Mouse (Mus musculus): ENCODE measurements around the gene Esyt1. TPM values are rescaled to one million over a fixed set of nuclear protein-coding genes. Genes with fewer than 3 reads are reported as not detected.
"Not testable (repeated sequence)": the region's sequence is repeated elsewhere in the genome, so short reads cannot be mapped to it uniquely, and the experiment has no call there.

Gene Esyt1
- total RNA-seq (2021), result 10 to 100 TPM; 12.3 to 15.3 TPM
- long read RNA-seq, experiment 1, transcript Esyt1-201 (31 exons, 3,981 nt), result major isoform, 14 of 14 reads
- long read RNA-seq, experiment 1, partial matches to known transcripts, result 0 of 14 reads
- long read RNA-seq, experiment 1, other reads (novel, unspliced or antisense), result 0 of 14 reads
- long read RNA-seq, experiment 2, transcript Esyt1-201 (31 exons, 3,981 nt), result major isoform, 13 of 19 reads
- long read RNA-seq, experiment 2, partial matches to known transcripts, result 5 of 19 reads
- long read RNA-seq, experiment 2, other reads (novel, unspliced or antisense), result 1 of 19 reads

DNA sequence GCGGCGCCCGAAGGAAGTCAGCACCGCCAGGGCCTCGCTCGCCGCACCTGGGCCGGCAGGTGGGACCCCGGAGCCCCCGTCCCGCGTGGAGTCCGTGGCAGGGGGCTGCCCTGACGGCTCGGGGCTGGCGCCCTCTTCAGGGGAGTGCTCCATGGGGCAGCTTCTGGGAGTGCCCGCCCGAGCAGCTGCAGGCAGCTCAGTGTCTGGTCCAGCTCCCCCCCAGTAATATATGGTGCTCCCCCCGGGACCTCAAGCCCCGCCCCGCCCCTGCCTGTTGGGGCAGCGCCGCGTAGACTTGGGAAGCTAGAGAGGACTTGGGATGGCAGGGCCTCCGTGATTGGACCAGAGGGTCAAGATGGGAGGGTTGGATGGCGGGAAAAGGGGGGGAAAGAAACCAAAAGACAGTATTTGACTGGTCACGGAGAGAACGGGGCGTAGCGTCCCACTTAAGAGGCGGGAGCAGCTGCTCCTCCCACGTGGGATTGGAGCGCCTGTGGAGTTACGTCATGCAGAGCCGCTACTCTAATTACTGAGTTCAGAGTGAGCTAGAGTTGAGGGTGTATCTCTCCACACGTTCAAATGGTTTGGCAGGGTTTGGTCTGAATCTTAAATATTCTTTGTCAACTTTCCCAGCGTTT, at the start of gene Esyt1:
Esyt1 (minus strand) TSS at position 201 of the 638 bp plus-strand sequence.
- peak; percentile 98 for DNase-seq (ENCODE audit: low spot score)

DNA sequence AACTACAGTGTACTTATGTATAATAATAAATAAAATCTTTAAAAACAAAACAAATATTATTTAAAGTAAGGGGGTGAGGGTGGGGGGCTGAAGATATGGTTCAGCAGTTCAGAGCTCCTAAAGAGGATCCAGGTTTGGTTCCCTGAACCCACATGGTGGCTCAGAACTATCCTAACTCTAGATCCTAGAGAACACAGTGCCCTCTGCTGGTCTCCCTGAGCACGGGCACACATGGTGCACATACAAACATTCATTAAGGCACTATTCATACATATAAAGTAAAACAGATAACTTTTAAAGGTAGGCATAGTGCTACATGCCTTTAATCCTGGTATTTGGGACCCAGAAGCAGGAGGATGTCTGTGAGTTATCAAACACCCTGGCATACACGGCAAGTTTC, 49.4 kb upstream of the Esyt1 start:
- no peak for DNase-seq (ENCODE audit: low spot score)

DNA sequence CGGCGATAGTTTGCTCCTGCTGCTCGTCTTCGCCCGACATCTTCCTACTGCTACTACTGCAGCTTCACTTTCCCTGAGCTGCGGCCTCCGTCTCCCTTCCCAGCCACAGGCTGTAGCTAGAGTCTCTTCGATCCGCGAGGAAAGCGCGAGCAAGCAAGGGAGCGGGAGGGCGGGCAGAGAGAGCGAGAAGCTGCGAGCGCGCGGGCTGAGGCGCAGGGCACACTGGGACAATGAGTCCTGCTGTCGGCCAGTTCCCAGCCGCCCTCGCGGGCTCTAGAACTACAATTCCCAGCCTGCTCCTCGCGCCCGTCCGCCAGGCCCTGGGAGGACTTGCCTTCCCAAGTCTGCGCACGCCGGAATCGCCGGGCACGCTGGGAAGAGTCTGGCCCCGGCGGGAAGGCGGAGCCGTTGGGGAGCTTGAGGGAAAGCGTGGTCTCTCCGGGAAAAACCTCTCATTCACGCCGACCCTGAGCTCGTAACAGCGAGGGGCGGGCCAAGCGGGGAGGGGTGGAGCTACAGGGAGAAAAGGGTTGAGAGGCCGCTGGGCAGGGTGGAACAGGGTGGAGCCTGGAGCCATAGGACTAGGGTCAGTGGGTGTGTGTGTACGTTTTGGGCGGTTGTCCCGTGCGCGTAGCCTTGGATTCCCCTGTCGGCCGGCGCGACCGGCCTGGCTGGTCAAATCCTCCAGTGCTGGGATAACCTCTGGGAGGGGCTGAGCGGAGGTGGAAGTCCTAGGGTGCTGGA, 40.3 kb upstream of the Esyt1 start, which contains the start of gene Pa2g4:
Pa2g4 (minus strand) TSS at position 200 of the 744 bp plus-strand sequence.
- peak; percentile 98 for DNase-seq (ENCODE audit: low spot score)

DNA sequence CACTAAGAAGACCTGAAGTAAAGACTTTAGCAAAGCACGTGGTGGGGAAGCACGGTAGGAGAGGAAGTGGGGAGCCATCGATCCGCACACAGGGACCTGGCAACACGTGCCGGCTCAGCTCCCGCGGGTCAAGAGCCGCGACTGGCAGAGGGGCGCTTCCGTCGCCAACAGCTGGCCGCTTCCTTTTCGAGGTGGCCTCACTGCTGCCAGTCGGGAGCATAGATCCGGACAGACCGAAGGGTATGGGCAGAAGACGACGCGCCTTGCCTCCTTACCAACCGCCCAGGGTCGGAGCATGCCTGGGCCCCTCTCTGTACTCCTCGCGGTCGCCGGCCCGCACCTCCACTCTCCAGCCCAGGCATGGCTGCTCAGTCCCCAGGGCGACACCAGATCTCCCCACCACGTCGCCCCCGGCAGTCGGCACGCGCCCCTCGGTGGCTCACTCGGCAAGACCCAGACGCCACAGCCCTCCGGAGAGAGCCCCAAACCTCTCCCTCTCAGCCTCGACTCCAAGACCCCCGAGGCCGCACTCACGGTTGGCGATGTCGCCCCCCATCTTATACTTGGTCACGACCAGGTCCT, 39.6 kb upstream of the Esyt1 start:
- DNase-seq (ENCODE audit: low spot score), result no peak

DNA sequence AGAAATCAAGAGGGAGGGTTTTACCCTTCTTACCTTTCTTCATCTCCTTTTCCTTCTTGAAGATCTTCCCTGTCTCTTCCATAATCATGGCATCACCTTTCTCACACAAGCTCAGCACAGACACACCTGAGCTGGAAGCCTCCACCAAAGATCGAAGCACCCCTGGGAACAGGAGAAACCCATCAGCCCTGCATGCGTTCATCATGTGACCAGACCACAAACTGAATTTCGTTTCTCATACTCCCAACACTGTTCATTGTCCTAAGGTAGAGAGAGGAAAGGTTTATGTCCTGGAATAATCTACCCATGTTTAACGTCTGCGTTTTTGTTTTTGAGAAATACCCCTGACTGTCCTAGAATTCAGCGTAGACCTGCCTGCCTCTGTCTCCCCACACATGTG, 37.9 kb upstream of the Esyt1 start:
- no peak for DNase-seq (ENCODE audit: low spot score)

DNA sequence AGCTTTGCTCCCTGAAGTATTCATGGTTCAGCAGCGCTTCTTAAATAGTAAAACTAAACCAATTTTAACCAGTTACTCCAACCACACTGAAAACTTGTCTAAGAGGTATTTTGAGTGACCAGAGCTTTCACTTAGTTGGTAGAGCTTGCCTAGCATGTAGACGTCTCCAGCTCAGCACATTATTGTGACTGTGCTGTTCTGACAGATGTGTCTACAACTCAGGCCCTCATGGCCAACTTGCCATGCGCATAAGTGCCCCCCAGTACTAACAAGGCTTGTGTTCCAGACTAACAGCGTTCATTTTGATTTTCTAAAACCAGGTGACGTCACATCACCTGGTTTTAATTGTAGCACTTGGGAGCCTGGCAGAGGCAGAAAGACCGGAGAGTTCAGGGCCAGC, 31.3 kb upstream of the Esyt1 start:
- no peak for DNase-seq (ENCODE audit: low spot score)

DNA sequence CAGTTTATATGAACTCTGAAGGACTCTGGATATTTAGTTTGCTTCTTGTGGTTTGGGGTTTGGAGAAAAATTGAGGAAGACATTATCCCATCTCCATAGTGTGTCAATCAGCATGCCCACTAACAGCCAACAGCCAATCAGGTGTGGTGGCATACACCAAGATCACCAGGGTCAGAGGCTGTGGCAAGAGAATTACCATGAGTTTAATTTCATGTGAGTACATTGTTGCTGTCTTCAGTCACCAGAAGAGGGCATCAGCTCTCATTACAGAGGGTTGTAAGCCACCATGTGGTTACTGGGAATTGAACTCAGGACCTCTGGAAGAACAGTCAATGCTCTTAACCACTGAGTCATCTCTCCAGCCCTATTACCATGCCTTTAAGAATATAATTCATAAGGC, 30.6 kb upstream of the Esyt1 start:
- DNase-seq (ENCODE audit: low spot score), result no peak

DNA sequence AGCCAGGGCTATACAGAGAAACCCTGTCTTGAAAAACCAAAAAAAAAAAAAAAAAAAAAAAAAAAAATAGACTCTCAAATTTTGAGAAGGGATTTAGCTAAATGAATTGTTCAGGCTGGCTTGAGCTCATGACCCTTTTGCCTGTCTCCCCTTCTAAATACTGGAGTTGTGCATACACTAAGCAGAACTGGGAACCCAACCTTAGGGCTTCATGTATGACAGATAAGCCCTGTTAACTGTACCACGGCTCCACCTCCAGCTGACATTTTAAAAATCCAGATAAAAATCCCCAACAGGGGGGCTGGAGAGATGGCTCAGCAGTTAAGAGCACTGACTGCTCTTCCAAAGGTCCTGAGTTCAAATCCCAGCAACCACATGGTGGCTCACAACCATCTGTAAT, 29.9 kb upstream of the Esyt1 start:
- DNase-seq (ENCODE audit: low spot score), result not testable (repeated sequence)

DNA sequence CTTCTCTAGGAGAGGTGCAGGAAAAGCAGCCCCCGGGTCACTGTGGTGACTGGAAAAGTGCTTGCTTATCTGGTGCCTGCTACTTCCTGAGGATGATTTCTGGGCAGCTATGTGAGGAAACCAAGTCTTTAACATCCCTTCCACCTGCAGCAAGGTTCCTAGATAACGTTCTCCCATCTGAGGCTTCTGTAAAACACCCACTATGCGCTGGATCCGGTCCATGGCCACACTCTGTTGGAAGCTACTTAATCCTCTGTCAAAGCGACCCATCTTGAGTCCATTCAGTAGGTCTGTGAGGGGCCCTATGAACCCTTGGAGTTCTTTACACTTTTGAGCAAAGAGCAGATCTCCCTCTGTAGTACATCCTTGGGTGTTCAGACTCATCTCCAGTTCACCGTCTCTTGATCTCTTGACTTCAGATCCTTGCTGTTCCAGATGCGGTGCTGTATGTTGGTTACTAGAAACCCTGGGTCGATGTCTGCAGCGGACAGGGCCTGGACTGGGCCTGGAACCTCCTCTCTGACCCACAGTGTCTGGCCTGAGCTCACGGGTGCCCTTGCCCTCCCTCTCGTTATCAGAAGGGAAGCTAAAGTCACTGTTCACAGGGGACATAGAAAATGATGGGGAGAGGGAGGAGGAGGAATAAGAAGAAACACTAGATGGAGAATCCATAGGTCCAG, 24.6 kb upstream of the Esyt1 start:
- DNase-seq (ENCODE audit: low spot score), result not testable (repeated sequence)

DNA sequence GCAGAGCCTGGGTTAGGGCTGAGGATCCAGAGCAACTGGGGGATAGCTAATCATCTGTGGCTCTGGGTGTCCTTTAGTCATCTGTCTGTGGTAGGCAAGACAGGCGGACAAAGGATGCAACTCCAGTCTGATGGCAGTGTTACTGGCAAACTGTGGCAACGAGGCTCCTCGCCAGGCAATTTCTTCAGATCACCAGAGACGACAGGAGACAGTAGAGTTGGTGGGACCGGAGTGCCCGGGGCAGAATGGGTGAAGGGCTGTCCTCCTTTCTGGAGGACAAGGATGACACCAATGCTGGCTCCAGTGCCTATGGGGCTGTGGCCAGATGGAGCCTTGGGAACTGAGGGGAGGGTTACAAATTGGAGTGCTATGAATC, 24.0 kb upstream of the Esyt1 start:
- DNase-seq (ENCODE audit: low spot score), result not testable (repeated sequence)

DNA sequence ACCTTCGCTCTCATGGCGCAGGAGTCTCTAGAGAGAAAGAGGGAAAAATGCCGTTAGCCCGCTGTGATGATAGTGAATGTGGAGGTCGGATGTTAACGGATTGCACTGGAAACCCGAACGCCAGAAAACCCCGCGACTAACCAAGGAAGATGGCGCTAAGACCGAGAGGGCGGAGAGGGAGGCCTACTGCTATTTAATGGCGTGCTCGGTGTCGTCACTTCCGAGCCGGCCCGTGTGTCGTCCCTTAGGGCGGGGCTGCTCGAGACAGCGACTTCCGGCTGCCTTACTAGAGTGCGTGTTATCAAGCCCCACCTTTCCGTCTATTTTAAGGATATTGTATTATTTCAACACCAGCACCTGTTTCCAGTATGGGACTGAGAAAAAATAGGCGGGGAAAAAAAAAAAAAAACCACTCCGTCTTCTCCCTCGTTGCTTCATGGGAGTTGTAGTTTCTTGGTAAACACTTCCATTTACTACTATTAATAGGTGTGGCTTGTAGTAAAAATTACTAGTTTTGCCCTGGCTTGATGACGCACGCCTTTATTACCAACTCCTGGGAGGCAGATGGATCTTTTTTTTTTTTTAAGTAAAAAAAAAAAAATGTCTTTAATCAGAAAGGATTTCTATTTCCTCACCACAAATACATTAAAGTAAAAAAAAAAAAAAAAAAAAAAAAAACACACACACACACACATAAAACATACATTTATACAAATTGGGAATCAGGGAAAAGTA, 23.4 kb upstream of the Esyt1 start, which contains the start of gene Rpl41:
Rpl41 (minus strand) TSS at position 359 of the 735 bp plus-strand sequence.
- DNase-seq (ENCODE audit: low spot score), result peak; percentile 94

DNA sequence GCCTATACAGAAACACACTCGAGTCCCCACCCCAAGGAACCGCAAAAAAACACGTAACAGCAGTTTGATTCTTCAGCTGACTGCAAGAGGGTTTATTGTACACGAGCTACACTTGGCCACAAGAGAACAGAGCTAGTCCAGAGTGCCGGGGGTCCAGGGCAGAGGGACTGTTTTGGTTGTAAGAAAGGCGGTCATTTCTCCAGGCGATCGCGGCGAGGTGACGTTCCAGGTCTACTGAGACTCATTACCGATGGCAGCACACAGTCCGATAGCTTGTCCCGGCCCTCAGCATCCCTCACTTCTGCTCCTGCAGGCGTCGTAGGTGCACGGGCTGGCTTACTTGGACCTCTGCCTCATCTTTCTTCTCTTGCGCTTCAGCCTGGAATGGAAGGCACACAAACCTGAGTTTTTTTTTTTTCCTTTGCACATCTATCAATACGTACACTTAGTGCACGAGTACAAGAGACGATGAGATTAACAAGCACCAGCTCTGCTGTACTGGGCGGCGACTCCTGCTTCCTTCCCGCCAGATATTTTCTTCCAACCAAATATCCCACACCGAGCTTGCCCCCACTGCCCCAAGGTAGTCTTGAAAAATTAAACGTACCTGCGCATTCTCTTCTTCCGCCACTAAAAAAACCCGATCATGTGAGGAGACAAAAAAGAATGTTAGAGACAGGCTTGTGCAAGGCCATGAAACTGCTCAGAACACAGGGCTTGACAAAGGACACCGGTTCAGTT, 22.6 kb upstream of the Esyt1 start:
- DNase-seq (ENCODE audit: low spot score), result not testable (repeated sequence)

DNA sequence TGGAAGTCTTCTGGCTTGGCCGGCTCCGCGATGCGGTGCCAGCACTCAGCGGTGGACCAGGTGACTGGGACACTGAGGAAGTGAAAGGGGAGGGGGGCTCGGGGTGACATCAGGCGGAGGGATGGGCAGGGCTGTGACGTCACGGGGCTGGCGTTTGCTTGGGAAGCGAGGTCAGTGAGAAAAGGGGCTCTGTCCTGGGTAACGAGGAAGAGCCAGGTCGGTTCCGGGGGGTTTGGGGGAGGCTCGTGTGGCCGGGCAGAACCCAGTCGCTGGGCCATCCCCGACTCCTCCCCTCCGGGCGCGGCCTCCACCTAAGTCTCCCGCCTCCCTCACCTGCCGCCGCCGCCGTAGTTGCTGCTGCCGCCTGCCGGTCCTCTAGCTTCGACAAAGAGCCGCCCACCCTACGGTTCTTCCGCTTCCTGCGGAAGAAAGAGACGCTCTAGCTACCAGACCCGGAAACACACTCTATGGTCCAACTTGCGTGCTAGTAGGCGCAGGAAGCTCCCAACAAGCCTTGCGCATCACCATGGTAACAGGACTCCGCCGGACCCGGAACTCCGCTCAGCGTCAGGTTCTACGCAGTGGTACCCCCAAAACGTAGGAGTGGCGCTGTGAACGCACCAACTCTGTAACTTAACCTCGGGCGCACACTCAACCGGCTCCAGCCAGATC, 21.8 kb upstream of the Esyt1 start, which contains the start of gene Zc3h10:
Zc3h10 (minus strand) TSS at position 414 of the 672 bp plus-strand sequence.
- peak; percentile 95 for DNase-seq (ENCODE audit: low spot score)

DNA sequence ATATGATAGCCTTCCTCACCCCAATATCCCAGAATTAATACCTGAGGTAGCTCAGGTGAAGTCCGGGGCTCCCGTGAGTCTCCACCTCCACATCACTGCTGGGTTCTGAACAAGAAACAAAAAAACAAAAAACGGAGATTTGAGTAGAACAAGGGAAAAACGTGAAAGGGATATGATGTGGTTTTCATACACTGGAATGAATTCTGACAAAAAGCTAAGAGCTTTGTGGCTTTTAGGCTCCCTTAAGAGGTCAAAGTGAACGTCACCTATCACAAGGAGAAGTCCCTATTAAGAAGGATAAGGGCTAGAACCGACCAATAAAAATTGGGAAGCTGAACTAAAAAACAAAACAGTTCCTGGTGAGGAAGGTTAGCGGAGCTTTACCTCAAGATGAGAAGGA, 21.1 kb upstream of the Esyt1 start:
- no peak for DNase-seq (ENCODE audit: low spot score)

DNA sequence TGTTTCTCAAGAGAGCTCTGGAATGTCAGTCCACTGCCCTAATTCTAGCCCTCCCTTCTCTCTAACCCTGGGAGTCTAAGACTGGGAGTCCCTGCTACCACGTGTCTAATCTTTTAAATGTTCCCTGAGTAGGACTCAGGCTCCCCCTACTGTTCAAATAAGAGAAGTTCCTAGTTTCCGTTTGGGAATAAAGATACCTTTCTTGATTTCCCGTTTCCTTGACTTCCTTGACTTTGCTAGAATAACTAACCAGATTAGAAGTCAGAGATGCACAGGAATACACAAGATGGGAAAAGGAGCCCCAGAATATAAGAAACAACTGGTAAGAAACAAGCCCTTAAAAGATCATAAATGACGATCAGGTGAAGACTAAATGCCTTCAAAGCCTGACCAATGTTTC, 20.7 kb upstream of the Esyt1 start:
- DNase-seq (ENCODE audit: low spot score), result no peak

DNA sequence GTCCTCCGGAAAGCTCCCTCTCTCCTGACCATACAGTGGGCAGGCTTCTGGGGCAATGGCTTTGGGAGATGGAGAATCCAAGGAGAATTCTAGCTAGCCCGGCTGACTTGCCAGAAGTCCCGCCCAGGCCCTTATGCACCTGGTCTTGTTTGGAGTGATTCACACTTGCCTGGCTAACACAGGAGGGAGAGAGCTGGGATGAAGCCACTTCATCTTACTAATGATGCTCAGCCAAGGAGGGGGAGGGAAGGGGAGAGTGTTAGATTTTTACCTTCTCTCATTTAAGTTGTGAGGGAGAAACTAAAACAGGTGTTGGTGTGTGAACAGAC, 19.9 kb upstream of the Esyt1 start:
- no peak for DNase-seq (ENCODE audit: low spot score)

DNA sequence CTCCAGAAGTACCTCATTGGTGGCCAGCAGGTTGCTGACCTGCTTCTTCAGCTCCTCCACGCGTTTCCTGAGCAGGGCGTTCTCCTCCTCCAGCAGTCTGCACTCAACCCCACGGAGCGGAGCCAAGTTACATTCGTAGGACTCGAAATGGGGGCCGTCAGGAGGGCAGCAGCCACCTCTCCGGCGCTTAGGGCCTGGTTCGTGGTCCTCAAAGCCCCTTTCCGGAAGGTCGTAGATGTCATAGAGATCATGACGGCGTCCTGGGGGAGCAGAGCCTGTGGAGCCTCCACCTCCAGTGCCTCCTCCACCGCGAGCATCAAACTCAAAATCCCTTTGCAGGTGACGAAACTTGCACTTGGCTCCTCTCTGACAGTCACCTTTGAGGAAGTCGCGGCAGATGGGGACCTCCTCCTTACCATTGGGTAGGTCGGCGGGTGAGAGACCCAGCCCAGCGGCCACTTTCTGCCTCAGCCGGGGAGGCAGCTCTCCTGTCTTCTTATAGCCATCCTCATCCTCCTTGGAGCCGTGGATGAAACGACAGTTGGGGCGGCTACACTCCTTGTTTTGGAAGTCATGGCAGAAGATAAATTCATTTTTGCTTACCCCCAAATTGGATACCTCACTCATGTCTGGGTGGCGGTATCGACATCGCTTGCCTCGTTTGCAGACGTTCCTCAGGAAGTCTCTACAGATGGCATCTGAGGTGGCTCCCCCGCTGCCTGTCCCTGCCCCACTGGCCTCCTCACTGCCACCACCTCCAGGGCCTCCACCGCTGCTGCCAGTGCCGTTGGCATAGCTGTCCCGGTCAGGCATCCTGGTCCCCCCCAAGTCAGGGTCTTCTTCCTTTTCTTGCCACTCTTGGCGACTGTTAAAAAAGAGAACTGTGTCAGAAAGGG, 19.3 kb upstream of the Esyt1 start:
- DNase-seq (ENCODE audit: low spot score), result no peak

DNA sequence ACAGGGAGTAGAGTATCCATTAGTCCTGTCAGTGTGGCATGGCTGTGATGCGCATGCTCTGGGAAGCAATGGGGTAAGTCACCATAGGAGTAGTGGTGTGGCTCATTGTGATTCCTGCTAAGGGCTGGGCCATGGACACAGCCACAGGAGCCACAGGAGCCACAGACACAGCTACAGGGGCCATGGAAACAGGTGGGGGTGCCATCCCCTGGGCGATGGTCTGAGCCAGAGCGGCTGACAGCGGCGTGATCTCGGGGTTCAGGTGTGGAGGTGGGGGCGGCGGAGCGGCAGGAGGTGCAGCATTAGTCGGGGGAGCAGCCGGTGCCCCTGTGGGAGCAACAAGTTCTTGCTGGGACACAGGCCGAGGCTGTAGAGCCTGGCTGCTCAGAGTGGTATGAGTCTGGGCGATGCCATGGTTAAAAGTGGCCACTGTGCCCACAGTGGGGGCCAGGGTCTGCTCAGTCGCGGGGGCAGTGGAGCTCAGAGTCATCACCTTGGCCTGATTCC, 18.5 kb upstream of the Esyt1 start:
- DNase-seq (ENCODE audit: low spot score), result no peak
